Mouse (Mus musculus) neutrophil, adult 5-6 weeks (primary cell): ENCODE measurements around the gene Tada1. TPM values are rescaled to one million over a fixed set of nuclear protein-coding genes. Genes with fewer than 3 reads are reported as not detected.

Experiments used
- ATAC-seq: fragments of 151-379, 151-347 bp; 2 replicates; pipeline ENCODE4 v1.8.0; 2017; ENCODE audit warnings: mild to moderate bottlenecking, moderate TSS enrichment; ENCODE audit not compliant: insufficient number of reproducible peaks, poor library complexity, low FRiP score, severe bottlenecking; ENCODE audit errors: extremely low read depth
- total RNA-seq: library from RNA; stranded (forward); fragments of 200-1000 nt; gene quantifications from 2 replicates; pipeline ENCODE4 v1.2.3, GENCODE M21; 2017

Gene Tada1
- total RNA-seq, result 21.1 and 26.4 TPM in 2 replicates

DNA sequence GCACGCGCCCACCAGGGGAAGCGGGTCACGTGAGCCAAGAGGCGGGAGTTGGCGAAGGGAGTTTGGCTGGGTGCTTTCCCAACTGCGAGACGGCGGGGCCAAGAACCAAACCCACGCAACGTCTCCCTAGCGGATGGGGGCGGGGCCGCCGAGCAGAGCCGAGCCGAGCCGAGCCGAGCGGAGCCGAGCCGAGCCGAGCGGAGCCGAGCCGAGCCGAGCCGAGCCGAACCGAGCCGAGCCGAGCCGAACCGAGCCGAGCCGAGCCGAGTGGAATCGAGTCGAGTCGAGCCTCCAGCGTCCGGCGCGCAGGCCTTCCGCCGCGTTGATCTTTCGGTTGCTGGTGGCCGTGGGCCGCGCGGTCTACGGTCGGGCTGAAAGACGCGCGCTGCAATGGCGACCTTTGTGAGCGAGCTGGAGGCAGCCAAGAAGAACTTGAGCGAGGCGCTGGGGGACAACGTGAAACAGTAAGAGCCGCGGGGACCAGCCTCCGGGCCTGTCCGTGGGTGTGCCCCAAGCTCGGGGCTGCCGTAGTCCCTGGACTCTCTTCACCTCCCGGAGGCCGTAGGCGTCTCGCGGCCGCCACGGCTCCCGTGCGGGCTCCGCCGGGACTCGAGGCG lies at the start of gene Tada1:
TSS of gene Tada1 (plus strand) at position 85 of the 617 bp plus-strand sequence.
- peak; percentile 88 for ATAC-seq

DNA sequence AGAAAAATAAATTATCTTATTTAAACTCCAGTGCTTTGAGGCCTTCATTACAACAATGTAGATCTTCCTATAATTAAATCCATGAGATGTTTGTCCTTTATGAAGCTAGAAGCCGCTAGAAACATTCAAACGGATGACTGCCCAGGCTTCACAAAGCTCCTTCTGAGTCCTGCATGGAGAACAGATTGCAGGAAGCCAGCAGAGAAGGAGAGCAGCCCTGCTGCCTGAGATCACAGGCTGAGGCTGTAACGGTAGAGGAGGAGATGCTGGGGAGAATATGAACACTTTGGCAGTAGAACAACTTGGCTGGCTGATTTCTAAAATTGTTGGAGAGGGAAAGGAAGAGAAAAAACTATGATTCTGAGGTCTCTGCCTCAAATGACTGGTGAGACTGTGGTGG lies 48.1 kb upstream of the Tada1 start:
- no peak for ATAC-seq

DNA sequence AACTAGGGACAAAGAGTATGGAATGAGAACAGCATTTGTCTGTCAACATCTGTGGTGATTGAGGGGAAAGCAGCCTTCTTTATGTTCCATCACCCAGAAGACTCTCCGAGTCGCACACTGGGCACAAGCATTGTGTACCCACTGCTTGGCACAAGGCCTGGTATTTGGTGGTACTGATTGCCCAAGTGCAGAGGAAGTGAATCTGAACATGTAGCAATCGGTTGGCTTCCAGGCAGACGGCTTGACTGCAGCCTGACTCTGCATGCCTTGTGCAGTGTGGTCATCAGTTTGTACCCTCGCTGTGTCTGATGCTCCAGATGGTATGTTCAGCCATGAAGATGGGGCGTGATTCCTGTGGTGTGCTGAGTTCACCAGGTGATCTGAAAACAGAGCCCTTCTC lies 39.8 kb upstream of the Tada1 start:
- ATAC-seq, result peak; percentile 89

DNA sequence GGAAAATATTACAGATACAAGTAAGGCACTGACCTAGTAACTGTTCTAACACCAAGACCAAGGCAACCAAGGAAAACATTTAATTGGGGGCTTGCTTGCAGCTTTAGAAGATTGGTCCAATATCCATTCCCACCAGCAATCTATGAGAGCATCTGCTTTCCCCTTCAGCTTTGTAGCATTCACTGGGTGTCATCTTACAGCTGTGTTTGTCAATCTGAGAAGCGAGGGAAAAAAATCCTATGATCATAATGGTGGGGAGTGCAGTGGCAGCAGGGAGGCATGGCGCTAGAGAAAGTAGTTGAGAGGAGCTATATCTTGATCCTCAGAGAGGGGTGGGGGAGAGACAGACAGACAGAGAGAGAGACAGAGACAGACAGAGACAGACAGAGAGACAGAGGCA lies 36.8 kb upstream of the Tada1 start:
- no peak for ATAC-seq

DNA sequence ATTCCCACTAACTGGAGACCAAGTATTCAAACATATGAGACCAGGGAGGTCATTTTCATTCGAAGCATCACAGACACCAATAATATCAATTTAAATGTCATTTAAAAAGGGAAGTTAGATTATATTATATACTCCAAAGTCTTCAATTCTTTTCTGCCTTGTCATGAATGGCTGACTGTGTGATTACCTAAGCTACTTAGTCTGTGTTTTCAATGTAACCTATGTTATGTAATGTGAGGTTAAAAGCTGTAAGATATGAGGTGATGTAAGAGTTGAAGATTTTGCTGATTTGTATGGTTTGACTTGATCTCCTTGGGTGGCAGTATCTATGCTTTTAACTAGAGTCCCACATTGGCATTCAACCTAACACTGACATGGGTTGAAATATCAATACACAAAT lies 36.4 kb upstream of the Tada1 start:
- peak; percentile 59 for ATAC-seq

DNA sequence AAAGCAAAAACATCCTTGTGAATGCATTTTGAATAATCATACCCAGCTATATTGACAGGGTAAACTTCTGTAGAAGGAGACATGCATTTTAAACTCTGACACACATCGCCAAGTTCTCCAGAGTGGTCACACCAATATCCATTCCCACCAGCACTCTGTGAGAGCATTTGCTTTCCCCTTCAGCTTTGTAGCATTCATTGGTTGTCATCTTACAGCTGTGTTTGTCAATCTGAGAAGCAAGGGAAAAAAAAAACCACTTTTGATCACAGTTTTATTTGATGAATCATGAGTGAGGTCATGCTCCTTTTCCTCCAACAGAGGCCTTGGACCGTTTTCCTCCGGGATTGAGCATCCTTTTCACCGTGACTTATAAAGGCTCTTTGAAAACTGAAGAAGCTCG lies 35.3 kb upstream of the Tada1 start:
- ATAC-seq, result no peak

DNA sequence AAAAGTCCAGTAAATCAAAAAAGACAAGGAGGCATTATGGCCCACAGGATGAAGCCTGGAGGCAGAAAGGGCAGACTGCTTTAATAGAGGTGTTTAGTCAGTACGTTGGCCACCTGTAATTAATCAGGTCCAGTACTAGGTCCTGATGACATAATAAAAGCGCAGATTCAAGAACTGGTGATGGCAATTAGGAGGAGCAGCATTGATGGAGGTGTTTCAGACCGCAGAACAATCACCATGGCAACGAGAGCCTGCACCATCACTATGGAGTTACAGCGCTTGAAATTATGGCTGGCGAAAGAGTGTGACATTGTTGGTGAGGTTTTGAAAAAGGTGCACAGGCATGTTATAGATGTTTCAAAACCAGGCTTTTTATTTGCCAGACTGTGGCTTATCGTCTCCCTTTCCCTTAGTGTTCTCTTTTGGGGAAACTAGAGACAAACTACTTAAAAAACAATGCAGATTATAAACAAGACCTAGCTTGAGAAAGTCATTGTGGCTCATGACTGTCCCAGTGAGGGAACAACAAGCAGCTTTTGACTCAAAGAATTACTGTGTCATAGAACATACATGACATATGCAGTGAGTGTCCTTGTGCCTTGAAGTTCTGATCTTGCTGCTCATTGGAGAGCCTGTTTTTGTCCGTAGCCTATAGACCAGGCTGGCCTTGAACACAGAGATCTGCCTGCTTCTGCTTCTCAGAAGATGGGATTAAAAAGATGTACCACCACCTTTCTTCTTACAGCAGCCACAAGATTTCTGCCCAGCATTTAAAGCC lies 34.4 kb upstream of the Tada1 start:
- no peak for ATAC-seq

DNA sequence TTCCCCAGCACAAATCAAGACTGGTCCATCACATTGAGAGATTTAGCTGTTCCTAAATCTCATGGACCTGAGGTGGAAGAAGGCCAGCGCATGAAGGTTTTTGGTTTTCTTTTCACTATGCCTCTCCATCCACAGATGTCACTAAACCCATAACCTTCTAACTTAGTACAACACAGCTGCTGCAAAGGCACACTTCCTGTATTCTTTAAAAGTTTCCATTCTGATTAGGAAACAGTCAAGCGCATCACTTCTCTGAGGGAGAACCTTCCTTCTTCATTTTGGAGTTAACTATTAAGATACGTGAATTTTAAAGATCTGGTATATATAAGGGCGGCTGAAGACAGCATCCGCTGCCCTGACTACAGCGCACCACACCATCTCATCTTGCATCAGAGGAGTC lies 33.3 kb upstream of the Tada1 start:
- peak; percentile 67 for ATAC-seq

DNA sequence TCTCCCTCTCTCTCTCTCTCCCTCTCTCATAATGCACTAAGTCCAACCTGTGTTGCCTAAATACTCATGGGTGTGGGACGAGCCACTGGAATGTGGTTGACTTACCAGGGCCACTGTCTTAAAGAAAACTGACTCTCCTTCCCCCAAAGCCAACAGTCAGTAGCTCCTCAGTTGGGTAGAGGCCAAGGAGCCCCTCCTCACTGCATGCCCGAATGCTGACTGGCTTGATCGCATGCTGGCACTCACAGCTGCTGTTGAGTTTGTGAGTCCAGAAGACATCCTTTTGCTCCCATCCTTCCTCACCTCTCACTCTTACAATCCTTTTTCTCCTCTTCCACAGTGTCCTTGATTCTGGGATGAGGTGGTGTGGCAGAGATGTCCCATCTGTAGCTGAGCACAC lies 32.0 kb upstream of the Tada1 start:
- ATAC-seq, result no peak

DNA sequence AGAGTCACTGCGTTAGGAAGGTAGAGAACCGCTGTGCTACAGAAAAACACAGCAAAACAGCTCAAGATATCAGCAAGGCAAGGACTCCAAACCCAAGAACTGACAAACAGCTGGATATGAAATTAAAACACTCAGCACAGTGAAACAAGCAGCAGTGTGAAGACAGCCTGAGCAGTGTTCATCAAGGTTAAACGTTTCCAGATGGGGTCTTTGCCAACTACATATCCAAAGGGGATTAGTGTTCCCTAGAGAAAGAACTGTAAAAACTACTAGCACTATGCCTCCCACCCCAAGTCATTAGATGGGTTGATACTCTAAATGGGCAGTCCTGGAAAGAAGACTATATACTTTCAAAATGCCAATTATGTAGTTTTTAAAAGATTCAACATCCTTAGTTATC lies 29.6 kb upstream of the Tada1 start:
- ATAC-seq, result no peak

DNA sequence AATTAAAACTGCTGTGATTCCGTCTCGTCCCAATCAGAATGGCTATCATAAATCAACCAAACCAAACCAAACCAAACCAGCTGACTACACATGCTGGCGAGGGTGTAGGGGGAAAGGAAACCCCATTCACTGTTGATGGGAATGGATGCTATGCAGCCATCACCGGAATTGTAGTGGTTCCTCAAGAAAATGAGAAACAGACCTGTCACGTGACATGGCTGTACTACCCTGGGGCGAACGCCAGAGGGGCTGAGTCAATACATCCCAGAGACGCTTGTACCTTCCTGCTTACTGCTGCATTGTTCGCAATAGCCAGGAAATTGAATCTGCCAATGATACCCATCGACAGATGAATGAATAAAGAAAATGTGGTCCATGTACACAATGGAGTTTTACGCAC lies 29.1 kb upstream of the Tada1 start:
- no peak for ATAC-seq

DNA sequence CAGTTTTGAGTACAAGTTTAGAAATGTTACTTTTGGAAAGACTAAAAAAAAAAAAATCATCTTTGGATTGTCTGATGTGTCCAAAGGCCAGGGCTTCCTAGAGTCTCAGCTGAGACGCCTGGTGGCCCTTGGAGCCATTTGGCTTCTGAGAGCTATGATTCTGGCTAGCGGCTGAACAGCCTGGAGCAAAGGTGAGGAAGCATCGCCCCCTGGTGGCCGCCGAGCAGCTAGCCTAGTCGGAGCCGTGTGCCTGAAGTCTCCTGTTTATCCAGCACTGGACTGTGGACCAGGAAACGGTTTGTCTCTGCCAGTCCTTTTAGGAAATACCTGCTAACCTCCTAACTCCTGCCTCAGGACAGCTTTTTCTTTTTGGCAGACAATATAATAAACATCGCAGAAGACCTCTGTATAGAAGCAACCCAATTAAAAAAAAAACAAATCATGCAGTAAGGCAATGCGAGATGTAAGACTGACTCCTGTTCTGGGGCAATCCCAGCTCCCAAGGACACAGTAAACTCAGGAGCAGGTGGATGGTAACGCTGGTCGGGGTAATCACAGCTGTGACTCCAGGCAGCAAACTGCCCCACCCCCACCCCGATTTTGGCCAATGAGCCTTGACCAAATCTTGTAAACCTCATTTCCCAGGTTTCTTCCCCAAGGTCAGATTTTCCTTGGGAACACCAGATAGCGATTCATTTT lies 18.6 kb upstream of the Tada1 start:
- ATAC-seq, result peak; percentile 99

DNA sequence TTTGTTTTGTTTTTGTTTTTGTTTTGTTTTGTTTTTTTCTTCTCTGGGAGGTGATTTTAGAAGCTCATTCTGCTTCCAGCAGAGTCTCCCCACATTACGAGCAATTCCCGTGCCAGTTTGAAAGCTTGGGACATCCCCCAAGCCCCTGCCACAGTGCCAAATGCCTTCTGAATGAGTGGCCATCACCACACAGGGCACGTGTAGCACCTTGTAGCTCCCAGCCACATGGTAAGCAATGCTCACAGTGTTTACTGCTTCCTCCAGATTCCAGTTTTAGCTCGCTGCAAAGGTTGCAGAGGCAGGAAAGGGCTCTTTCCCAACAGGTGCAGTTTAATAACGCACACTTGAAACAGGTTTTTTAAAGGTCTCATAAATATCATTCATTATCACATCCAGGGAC lies 18.0 kb upstream of the Tada1 start:
- no peak for ATAC-seq

DNA sequence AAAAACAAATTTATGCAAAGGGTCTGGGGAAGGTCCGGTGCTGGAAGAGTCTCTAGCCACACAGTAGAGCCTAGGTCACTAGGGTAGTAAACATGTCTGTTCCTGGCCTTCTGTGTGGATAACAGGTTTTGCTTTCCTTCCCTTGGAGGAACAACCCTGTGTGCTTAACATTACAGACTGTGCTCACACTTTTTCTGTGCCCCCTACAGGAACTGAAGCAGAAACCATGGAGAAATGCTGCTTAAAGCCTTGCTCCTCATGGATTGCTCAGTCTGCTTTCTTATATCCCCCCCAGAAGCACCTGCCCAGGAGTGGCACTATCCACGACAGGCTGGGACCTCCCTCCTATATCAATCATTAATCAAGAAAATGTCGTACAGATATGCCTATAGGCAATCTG lies 17.1 kb upstream of the Tada1 start:
- no peak for ATAC-seq

DNA sequence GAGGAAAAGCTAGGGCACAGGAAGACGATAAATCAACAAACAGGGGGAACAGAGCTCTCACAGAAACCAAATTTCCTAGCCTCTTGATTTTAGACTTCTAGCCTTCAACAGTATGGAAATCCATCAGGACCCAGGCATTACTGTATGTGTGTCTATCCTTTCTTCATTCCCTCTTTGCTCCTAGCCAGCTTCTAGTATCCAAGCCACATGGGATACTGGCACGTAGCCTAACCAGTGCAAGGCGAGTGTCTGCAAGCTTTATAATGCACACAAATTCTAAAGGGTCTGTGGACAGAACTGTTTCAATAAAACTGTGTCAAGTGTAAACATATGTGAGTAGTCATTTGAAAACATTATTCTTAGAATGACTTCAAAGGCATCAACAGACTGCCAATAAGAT lies 16.2 kb upstream of the Tada1 start:
- no peak for ATAC-seq

DNA sequence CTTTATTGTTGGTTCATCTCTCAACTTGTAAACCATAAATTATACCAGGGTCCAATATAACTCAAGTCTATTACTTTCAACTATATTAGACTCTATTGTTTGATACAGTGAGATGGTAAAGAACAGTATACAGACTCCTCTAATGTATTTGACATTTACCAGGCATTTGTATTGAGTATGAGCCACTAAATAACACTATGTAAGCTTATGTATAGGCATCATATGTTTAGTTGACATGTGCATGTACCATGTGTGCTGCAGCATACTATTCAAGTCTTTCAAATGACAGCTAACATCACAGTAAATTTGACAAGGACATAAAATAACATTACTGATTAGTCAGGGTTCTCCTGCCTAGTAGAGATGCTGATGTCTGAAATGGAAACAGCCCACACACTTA lies 15.8 kb upstream of the Tada1 start:
- ATAC-seq, result no peak

DNA sequence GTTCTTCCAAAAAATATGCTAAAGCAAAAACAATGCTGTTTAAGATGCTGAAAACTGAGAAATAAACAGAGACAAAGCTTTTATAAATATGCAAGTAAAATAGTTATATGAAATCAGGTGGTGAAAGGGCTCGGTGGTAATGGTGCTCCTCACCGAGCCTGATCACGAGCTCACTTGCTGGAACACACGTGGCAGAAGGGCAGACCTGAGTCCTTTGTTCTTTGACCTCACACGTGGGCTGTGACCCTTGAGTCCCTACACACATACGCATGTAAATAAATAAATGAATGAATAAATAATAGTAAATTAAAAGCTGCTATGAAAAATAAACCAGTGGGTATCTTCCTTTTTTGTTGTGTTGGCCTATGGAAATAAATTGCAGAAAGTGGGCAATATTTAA lies 1.7 kb upstream of the Tada1 start:
- no peak for ATAC-seq

DNA sequence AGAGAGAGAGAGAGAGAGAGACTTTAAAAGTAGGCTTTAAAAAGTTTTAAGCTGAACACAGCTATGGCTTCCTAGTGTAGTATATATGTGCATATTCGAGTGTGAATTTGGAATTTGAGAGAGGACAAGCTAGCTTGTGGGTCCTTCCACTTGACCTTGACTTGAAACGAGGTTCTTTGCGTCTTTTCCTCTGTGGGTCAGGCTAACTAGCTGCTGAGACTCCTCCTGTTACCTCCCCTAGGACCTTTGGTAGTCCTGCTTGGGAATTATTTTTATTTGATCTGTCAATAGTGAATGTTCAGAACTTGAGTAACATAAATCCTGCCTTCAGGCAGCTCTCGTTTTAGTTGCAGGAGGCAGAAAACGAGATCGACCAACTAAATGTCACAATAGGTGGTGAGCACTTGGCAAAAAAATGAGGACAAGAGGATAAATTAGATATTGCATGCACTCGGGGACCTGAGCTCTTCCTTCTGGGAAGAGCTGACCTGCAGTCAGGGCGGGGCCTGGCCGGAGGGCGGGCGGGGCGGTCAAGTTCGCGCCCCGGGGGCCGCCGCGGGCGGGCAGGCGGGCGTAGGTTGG lies 375 bp upstream of the Tada1 start:
- ATAC-seq, result no peak

DNA sequence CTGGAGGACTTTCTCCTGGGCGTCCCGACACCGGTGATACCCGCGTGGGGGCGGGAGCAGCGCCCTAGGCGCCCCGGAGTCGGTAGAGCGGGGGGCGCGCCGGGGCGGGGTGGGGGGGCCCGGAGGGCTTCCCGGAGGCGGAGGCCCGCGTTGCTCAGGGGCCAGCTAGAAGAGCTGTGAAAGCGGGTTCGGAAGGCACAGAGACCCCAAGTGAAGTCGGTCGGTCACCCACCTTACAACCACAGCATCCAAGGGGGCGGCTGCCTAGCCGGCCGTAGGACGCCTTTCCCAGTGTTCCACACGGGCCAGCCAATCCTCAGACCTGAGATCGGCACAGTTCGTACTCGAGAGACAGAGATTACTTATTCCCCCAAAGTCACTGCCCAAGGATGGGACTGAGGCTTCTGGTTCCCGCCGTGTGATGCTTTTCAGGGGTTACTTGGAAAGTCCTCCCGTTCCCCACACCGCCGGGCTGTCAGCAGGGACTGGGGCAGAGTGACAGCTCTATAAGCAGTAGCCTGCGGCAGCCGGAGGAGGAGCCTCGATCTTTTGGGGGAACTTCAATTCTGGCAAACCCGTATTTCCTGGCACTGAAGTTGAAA lies 834 bp downstream of the Tada1 start:
- peak; percentile 46; the same call in 1 of the 2 replicates for ATAC-seq
